Mouse (Mus musculus) kidney, postnatal 0 days (tissue): ENCODE results near the gene Tarbp2. TPM values are rescaled to one million over a fixed set of nuclear protein-coding genes. Genes with fewer than 3 reads are reported as not detected.

Source experiments
- ATAC-seq: fragments of 200-750 bp; cut with Nextera tagmentation; replicated peaks from 2 replicates; pipeline ENCODE4 v1.8.0; 2017; ENCODE audit warnings: low read depth, moderate number of reproducible peaks, moderate TSS enrichment, moderate library complexity; ENCODE audit not compliant: low FRiP score
- DNase-seq: peaks from one replicate; pipeline ENCODE4 v3.0.0-alpha.2; 2016; ENCODE audit warnings: low spot score
- H3K27ac ChIP-seq: fragments of 300-500 bp; sonication (generic); 2 replicates; pipeline ENCODE4 v1.5.1; 2014; ENCODE audit warnings: mild to moderate bottlenecking
- H3K27me3 ChIP-seq: fragments of 300-500 bp; sonication (generic); 2 replicates; pipeline ENCODE4 v1.6.1; 2014; ENCODE audit warnings: low read length, mixed read lengths; ENCODE audit not compliant: insufficient read depth
- H3K36me3 ChIP-seq: fragments of 300-500 bp; sonication (generic); 2 replicates; pipeline ENCODE4 v1.6.1; 2014; ENCODE audit warnings: low read length, mixed read lengths; ENCODE audit not compliant: insufficient read depth
- H3K4me1 ChIP-seq: fragments of 300-500 bp; sonication (generic); replicated peaks from 2 replicates; pipeline ENCODE4 v1.6.1; 2014; ENCODE audit warnings: antibody characterized with exemption, low read length, mixed read lengths; ENCODE audit not compliant: insufficient read depth
- H3K4me2 ChIP-seq: fragments of 300-500 bp; sonication (generic); 2 replicates; pipeline ENCODE4 v1.6.1; 2014; ENCODE audit warnings: mild to moderate bottlenecking, low read length, moderate library complexity, mixed read lengths
- H3K4me3 ChIP-seq: fragments of 300-500 bp; sonication (generic); replicated peaks from 2 replicates; pipeline ENCODE4 v1.5.1; 2014; ENCODE audit warnings: low read depth, low read length
- H3K9ac ChIP-seq: fragments of 300-500 bp; sonication (generic); 2 replicates; pipeline ENCODE4 v1.6.1; 2014; ENCODE audit warnings: low read depth, low read length
- H3K9me3 ChIP-seq: fragments of 300-500 bp; sonication (generic); replicated peaks from 2 replicates; pipeline ENCODE4 v1.6.1; 2016; ENCODE audit warnings: low read length, inconsistent platforms, mixed read lengths
- CTCF ChIP-seq: IDR thresholded peaks from 2 replicates; pipeline ENCODE4 v1.5.1; 2016; ENCODE audit warnings: antibody characterized with exemption, low read depth, mild to moderate bottlenecking, moderate library complexity
- WGBS: fragments of 180-500 bp; shearing (Covaris S2); extraction: QIAGEN DNeasy Blood & Tissue Kit; methylation state at CpG from one replicate; pipeline ENCODE4 v1.1.7; 2014; 5-methylcytosine and 5-hydroxymethylcytosine counted together
- polyA plus RNA-seq: library from polyadenylated mRNA; unstranded; fragments of >200 nt; fragmentation: Nextera tagmentation; extraction: Ambion mirVana; gene quantifications from 2 replicates; pipeline ENCODE4 v1.2.1, GENCODE M21; 2015

The Tarbp2 gene
- polyA plus RNA-seq, 1 experiment from 2014 or later, result 57.2 TPM

DNA sequence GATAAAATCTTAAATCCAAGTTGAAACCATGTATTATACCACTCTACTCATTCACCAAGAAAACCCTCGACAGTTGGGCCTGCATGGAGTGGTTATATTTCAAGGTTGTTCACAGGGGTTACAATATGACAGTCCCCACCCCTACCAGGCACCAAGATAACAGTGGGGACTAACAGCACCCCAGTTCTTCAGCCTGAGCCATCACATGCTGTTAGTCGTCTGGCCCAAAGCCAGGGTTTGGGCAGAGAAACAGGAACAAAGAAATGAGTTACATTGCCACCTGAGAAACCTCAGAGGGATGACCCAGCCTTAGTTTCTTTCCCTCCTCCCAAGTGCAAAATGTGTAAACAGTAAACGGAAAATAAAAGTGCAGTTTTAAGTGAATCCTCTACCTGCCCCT lies 18.6 kb upstream of the Tarbp2 start:
- no peak for DNase-seq
- peaks cover 60% of the 10 kb centered on the region for H3K36me3 ChIP-seq
- no peak overlapping the region for H3K4me2 ChIP-seq
- H3K4me3 ChIP-seq, result no peak overlapping the region
- no peak for TF ChIP-seq CTCF
- H3K9ac ChIP-seq, result no peak overlapping the region
- H3K4me1 ChIP-seq, result no peaks in the 10 kb centered on the region
- 60% methylated on average over 3 of the region's 3 CpGs for WGBS
- no peak overlapping the region for H3K27ac ChIP-seq
- H3K9me3 ChIP-seq, result no peaks in the 10 kb centered on the region
- ATAC-seq, result no peak
- no peaks in the 10 kb centered on the region for H3K27me3 ChIP-seq

DNA sequence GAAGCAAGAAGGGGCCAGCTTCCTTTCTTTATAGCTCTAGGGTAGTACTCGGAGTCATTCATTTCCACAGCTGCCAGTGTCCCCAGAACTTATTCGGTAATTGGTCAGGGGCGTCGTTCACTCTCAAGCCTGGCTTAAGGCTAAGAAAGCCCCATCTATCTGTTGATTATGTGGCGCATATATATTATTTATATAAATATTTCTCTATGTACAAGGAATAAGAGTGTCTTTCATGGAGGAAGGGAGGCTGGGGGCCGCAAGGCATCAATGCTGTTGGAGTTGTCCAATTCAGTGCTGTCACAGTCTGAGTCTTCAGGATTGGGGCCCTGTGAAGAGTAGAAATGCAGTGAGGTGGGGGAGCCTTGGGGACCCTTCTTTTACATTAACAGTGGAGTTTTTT lies 18.1 kb upstream of the Tarbp2 start:
- Histone ChIP-seq H3K27me3 (no peaks in the 10 kb centered on the region), H3K36me3 (peaks cover 59% of the 10 kb centered on the region), H3K4me3 (no peak overlapping the region), H3K9ac (no peak overlapping the region), H3K27ac (no peak overlapping the region), H3K4me2 (no peak overlapping the region), H3K4me1 (no peaks in the 10 kb centered on the region), H3K9me3 (no peaks in the 10 kb centered on the region)
- TF ChIP-seq CTCF, result no peak
- DNase-seq (no peak), ATAC-seq (no peak)
- 88% methylated on average over 6 of the region's 6 CpGs for WGBS

DNA sequence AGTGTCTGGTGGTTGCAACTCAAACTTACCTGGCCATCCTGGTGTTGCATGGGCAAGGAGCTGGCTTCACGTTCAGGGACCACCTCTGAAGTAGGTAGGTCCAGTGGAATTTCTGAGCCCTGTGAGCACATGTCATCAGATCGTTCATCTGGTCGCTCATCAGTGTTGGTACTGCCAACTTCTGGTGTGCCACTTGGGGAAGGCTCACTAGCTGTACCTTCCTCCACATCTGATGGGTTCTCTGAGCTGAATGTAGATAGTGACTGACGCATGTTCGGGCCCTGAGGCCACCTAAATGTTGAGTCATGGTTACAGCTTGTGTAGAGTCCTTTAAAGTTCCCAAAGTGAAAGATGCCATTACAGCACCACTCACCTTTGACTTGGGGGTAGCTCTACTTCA lies 17.5 kb upstream of the Tarbp2 start:
- Histone ChIP-seq H3K9me3 (no peaks in the 10 kb centered on the region), H3K4me2 (no peak overlapping the region), H3K4me3 (no peak overlapping the region), H3K9ac (no peak overlapping the region), H3K27me3 (no peaks in the 10 kb centered on the region), H3K27ac (no peak overlapping the region), H3K36me3 (peaks cover 59% of the 10 kb centered on the region), H3K4me1 (no peaks in the 10 kb centered on the region)
- no peak for ATAC-seq
- no peak for TF ChIP-seq CTCF
- DNase-seq, result no peak
- WGBS, result 87% methylated on average over 5 of the region's 5 CpGs

DNA sequence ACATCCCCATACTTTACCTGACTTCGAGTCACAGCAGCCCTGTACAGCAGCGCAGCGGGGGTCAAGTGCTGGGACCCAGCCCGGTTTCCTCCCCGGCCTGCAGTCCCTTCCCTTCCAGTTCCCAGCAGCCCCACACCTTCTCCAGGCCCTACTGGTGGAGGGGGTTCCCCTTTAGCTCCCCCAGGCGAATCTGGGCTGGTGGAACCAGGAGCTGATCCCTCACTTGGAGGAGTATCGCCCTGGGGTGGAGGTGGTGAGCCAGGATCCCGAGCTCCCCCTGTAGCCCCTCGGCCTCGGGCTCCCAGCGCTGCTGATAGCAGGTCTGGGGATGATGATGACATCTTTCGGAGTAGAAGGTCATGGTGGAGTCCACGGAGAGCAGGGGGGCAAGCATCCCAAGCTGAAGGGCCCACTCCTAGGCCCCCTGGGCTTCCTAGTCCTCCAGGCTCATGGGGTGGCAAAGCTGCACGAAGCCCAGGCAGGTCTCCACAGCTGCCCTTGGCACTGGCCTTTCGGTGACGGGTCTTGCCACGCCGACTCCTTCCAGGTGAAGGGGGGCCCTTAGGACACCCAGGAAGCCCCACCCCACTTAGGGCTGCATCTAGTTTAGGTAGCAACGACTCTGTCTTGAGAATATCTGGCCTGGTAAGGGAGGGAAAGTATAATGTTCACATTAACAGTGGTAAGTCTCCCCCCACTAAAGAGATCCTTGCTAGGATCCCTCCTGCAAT lies 16.7 kb upstream of the Tarbp2 start:
- 88% methylated on average over 19 of the region's 19 CpGs for WGBS
- Histone ChIP-seq H3K36me3 (peaks cover 56% of the 10 kb centered on the region), H3K27me3 (no peaks in the 10 kb centered on the region), H3K4me3 (no peak overlapping the region), H3K9me3 (no peaks in the 10 kb centered on the region), H3K27ac (no peak overlapping the region), H3K4me1 (no peaks in the 10 kb centered on the region), H3K9ac (no peak overlapping the region), H3K4me2 (no peak overlapping the region)
- DNase-seq (no peak), ATAC-seq (0 out of 2 replicates have a peak, but pooled peaks have one; percentile 15)
- TF ChIP-seq CTCF, result no peak

DNA sequence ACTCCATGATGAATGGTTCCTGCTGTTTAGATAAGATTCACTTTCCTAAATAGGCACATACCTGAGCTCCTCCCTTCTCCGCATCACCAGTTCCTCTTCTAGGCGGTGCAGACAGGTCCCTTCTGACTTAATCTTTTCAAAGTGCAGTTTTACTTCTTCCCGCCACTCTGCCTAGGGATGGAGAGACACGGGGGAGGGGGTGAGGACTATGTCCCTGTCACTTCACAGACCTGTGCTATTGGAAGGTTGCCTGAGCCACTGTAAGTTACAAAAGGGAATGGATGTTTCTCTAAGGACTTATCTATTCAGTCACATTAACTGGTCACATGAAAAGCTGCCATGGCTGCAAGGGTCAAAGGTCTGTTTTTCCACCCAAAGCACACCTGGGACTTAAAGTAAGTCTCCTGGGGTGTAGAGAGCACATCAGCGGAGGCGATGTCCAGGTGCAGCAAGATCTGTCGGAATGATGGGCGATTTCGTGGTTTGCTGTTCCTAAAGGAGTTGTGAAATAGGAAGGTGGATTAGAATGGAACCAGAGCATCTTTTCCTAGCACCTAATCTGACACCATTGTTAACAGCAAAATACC lies 15.6 kb upstream of the Tarbp2 start:
- TF ChIP-seq CTCF, result no peak
- H3K4me3 ChIP-seq, result no peak overlapping the region
- ATAC-seq (no peak; the same call in 1 of the 2 replicates), DNase-seq (peak; percentile 29)
- no peak overlapping the region for H3K27ac ChIP-seq
- no peak overlapping the region for H3K4me2 ChIP-seq
- H3K9ac ChIP-seq, result no peak overlapping the region
- peaks cover 54% of the 10 kb centered on the region for H3K36me3 ChIP-seq
- 62% methylated on average over 9 of the region's 9 CpGs for WGBS
- no peaks in the 10 kb centered on the region for H3K4me1 ChIP-seq
- H3K27me3 ChIP-seq, result no peaks in the 10 kb centered on the region
- no peaks in the 10 kb centered on the region for H3K9me3 ChIP-seq

DNA sequence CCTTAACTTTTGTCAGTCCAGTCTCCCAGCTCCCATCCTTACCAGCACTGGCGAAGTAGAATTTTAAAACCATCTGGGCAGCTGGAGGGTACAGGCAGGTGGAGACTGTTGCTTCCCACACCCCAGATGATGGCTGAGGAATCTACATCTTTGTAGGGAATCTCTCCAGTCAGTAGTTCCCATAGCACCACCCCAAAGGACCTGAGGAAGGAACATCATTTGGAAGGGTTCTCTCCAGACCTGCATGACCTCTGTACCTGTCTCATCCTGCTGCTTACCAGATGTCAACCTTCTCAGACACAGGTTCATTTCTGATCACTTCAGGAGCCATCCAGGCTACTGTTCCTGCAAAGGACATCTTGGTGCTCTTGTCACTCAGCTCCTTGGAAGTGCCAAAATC lies 14.5 kb upstream of the Tarbp2 start, which contains the start of gene Gm10337:
Gm10337 (plus strand) TSS at position 276 of the 400 bp plus-strand sequence.
- DNase-seq, result no peak
- peaks cover 45% of the 10 kb centered on the region for H3K36me3 ChIP-seq
- TF ChIP-seq CTCF, result no peak
- H3K4me3 ChIP-seq, result no peak within 1 kb of the TSS
- no peaks in the 10 kb centered on the region for H3K4me1 ChIP-seq
- no peaks in the 10 kb centered on the region for H3K9me3 ChIP-seq
- no peak for ATAC-seq
- H3K4me2 ChIP-seq, result no peak within 1 kb of the TSS
- H3K27me3 ChIP-seq, result no peaks in the 10 kb centered on the region
- no peak within 1 kb of the TSS for H3K9ac ChIP-seq
- H3K27ac ChIP-seq, result no peak within 1 kb of the TSS
- 94% methylated on average over 1 of the region's 1 CpGs for WGBS
